Mouse (Mus musculus) stomach, embryonic 16.5 days (tissue): ENCODE measurements around the gene Ptprcap. TPM values are rescaled to one million over a fixed set of nuclear protein-coding genes. Genes with fewer than 3 reads are reported as not detected.

ENCODE experiments used
- ATAC-seq: fragments of 200-750 bp; cut with Nextera tagmentation; 2 replicates; pipeline ENCODE4 v1.8.0; 2017; ENCODE audit warnings: moderate number of reproducible peaks, moderate TSS enrichment; ENCODE audit not compliant: insufficient read depth, low FRiP score
- H3K27ac ChIP-seq: fragments of 300-500 bp; sonication (generic); 2 replicates; pipeline ENCODE4 v1.5.1; 2014; ENCODE audit warnings: low read length
- H3K27me3 ChIP-seq: fragments of 300-500 bp; sonication (generic); 2 replicates; pipeline ENCODE4 v1.6.1; 2014; ENCODE audit warnings: low read length, control low read depth, mixed read lengths; ENCODE audit not compliant: control insufficient read depth, insufficient read depth
- H3K36me3 ChIP-seq: fragments of 300-500 bp; sonication (generic); 2 replicates; pipeline ENCODE4 v1.6.1; 2014; ENCODE audit warnings: low read length; ENCODE audit not compliant: control insufficient read depth, insufficient read depth
- H3K4me1 ChIP-seq: fragments of 300-500 bp; sonication (generic); 2 replicates; pipeline ENCODE4 v1.6.1; 2014; ENCODE audit warnings: low read length, control low read depth, mixed read lengths; ENCODE audit not compliant: control insufficient read depth, insufficient read depth
- H3K4me2 ChIP-seq: fragments of 300-500 bp; sonication (generic); 2 replicates; pipeline ENCODE4 v1.6.1; 2014; ENCODE audit warnings: low read depth, low read length, mixed read lengths
- H3K4me3 ChIP-seq: fragments of 300-500 bp; sonication (generic); replicated peaks from 2 replicates; pipeline ENCODE4 v1.5.1; 2014; ENCODE audit warnings: mild to moderate bottlenecking, low read length
- H3K9ac ChIP-seq: fragments of 300-500 bp; sonication (generic); 2 replicates; pipeline ENCODE4 v1.6.1; 2014; ENCODE audit warnings: low read length
- H3K9me3 ChIP-seq: fragments of 300-500 bp; sonication (generic); replicated peaks from 2 replicates; pipeline ENCODE4 v1.6.1; 2016; ENCODE audit warnings: low read length, control low read depth; ENCODE audit not compliant: control insufficient read depth
- WGBS: fragments of 180-500 bp; shearing (Covaris S2); extraction: QIAGEN DNeasy Blood & Tissue Kit; methylation state at CpG from one replicate; pipeline ENCODE4 v1.1.7; 2014; 5-methylcytosine and 5-hydroxymethylcytosine counted together
- polyA plus RNA-seq: library from polyadenylated mRNA; unstranded; fragments of >200 nt; fragmentation: Nextera tagmentation; extraction: Ambion mirVana; gene quantifications from 2 replicates; pipeline ENCODE4 v1.2.1, GENCODE M21; 2015

Ptprcap gene
- polyA plus RNA-seq, 1 experiment from 2014 or later: 6.2 TPM

DNA sequence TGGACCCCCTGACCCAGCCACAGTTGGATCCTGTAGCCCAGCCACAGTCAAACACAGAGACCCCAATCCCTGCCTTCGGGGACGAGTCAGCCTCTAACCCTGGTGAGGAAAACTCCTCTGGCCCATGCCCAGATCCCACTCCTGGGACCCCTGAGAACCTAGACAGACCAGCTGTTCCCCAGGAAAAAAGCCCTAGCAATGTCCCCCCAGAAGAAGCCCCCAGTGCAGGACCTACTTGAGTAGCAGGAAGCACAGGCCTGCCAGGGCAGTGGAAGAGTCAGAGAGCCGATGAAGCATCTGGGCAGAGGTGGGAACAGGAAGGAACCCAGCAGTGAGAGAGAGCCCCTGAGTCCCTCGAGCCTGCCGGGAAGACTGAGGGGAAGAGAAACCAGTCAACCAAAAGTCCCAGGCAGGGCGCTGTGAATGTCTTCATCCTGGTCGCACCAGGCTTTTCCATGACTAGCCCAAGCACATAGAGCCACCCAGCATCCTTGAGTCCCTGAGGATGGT, 9.6 kb upstream of the Ptprcap start, which contains the start of gene Cabp4:
TSS of gene Cabp4 (minus strand) at position 275 of the 510 bp plus-strand sequence.
- 73% methylated on average over 7 of the region's 7 CpGs for WGBS
- Histone ChIP-seq H3K9ac (no peak within 1 kb of the TSS), H3K27me3 (no peaks in the 10 kb centered on the region)

GRCm38 (mm10) chr19:4144550-4145498, 8.6 kb upstream of the Ptprcap start:
- ATAC-seq: no peak
- H3K9me3 ChIP-seq: no peaks in the 10 kb centered on the region
- peaks cover 15% of the 10 kb centered on the region for H3K4me1 ChIP-seq
- no peaks in the 10 kb centered on the region for H3K27me3 ChIP-seq
- no peaks in the 10 kb centered on the region for H3K36me3 ChIP-seq
- no peak overlapping the region for H3K9ac ChIP-seq
- 0 out of 2 replicates have a peak overlapping the region, but pooled peaks have one; percentile 12 for H3K27ac ChIP-seq
- WGBS: 77% methylated on average over 16 of the region's 16 CpGs
- H3K4me2 ChIP-seq: no peak overlapping the region
- H3K4me3 ChIP-seq: no peak overlapping the region

More for the DNA sequence above, 9.6 kb upstream of the Ptprcap start, which contains the start of gene Cabp4:
- no peak for ATAC-seq
- H3K9me3 ChIP-seq: no peaks in the 10 kb centered on the region
- H3K36me3 ChIP-seq: no peaks in the 10 kb centered on the region
- H3K4me3 ChIP-seq: no peak within 1 kb of the TSS
- no peak within 1 kb of the TSS for H3K4me2 ChIP-seq
- H3K4me1 ChIP-seq: peaks cover 7% of the 10 kb centered on the region; the same call in 1 of the 2 replicates
- H3K27ac ChIP-seq: 0 out of 2 replicates have a peak within 1 kb of the TSS, but pooled peaks have one; percentile 12

- Histone ChIP-seq H3K27ac (no peak overlapping the region), H3K9me3 (no peaks in the 10 kb centered on the region), H3K4me3 (no peak overlapping the region), H3K36me3 (peaks cover 4% of the 10 kb centered on the region; the same call in 1 of the 2 replicates), H3K4me2 (no peak overlapping the region), H3K9ac (no peak overlapping the region), H3K27me3 (no peaks in the 10 kb centered on the region), H3K4me1 (peaks cover 15% of the 10 kb centered on the region)
- ATAC-seq: no peak
- 90% methylated on average over 5 of the region's 5 CpGs for WGBS
Measured at GRCm38 (mm10) chr19:4145936-4146335, 7.5 kb upstream of the Ptprcap start.

- no peaks in the 10 kb centered on the region for H3K27me3 ChIP-seq
- no peak overlapping the region for H3K4me3 ChIP-seq
- WGBS: 66% methylated on average over 12 of the region's 12 CpGs
- H3K9ac ChIP-seq: no peak overlapping the region
- H3K36me3 ChIP-seq: peaks cover 9% of the 10 kb centered on the region
- no peak overlapping the region for H3K27ac ChIP-seq
- H3K9me3 ChIP-seq: no peaks in the 10 kb centered on the region
- peaks cover 15% of the 10 kb centered on the region for H3K4me1 ChIP-seq
- no peak for ATAC-seq
- H3K4me2 ChIP-seq: no peak overlapping the region
Measured at GRCm38 (mm10) chr19:4146366-4147021, 6.9 kb upstream of the Ptprcap start.

DNA sequence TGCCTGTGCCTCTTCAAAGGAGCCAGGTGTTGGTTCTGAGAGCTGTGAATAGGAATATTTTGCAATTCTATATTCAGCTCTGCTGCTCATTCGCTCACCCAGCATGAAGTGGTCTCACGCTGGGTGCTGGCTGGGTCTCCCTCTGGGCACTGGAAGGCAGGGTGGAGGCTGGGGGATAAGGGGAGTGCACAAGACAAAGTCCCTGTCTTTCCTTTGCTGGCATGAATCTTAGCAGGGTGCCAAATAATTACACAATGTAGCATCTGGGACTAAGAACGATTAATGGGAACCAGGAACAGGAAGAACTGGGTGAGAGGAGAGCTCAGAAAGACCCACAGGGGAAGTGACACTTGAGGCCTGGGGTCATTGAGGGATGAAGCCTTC, 6.4 kb upstream of the Ptprcap start:
- H3K4me1 ChIP-seq: peaks cover 15% of the 10 kb centered on the region
- H3K36me3 ChIP-seq: peaks cover 9% of the 10 kb centered on the region
- H3K9me3 ChIP-seq: no peaks in the 10 kb centered on the region
- no peak overlapping the region for H3K9ac ChIP-seq
- H3K27ac ChIP-seq: no peak overlapping the region
- 63% methylated on average over 3 of the region's 3 CpGs for WGBS
- H3K4me3 ChIP-seq: no peak overlapping the region
- no peak overlapping the region for H3K4me2 ChIP-seq
- H3K27me3 ChIP-seq: no peaks in the 10 kb centered on the region
- ATAC-seq: no peak

DNA sequence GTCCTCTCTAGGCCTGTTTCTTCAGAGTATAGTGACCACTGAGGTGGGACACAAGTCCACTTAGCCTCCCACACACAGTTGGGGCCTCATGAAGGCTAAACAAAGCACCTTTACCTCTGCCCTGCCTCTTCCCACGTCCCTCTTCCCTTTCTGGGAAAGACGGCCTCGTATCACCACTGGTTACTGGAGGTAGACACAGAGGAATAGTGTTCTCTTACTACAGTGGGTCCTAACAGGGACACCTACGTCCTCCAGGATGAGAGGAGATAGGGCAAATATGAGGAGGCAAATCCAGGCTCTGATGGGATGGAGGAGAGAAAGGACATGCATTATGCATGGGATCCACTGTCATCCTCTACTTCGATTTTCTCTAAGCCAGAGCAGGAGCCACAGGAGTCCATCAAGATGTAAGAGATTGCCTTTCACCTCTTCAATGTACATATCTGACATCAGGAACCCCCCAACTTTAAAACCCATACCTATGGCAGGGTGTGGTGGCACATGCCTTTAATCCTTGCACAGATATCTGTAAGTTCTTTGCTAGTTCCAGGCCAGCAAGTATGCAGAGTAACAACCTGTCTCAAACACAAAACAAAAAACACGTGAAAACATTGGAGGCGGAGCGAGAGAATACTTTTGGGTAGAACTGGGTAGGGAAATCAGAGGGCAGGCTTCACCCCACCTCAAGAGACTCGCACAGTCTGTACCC, 5.5 kb upstream of the Ptprcap start:
- Histone ChIP-seq H3K4me2 (peak overlapping the region; percentile 86), H3K4me3 (peak overlapping the region; percentile 87), H3K27me3 (no peaks in the 10 kb centered on the region), H3K4me1 (peaks cover 15% of the 10 kb centered on the region), H3K9ac (peak overlapping the region; percentile 61), H3K36me3 (peaks cover 9% of the 10 kb centered on the region), H3K9me3 (no peaks in the 10 kb centered on the region), H3K27ac (0 out of 2 replicates have a peak overlapping the region, but pooled peaks have one; percentile 36)
- 37% methylated on average over 9 of the region's 9 CpGs for WGBS
- ATAC-seq: no peak; the same call in 1 of the 2 replicates

DNA sequence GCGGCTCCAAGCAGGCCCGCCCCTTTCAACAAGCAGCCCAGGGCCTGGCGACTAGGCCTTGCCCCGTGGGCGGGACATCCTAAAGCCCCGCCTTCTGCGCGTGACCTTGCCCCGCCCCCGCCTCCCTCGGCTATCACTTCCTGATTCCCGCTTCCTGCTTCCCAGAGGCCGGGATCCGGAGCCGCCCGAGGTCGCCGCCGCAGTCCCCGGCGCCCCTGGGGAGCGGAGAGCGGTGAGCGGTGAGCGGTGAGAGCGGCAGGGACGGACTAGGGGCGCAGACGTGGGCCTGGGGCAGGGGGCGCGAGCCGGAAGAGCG, 5.0 kb upstream of the Ptprcap start, which contains the start of gene Coro1b:
TSS of gene Coro1b (plus strand) at position 129 of the 316 bp plus-strand sequence.
- peak within 1 kb of the TSS; percentile 87 for H3K4me3 ChIP-seq
- peak; percentile 96 for ATAC-seq
- under 1% methylated on average over 33 of the region's 33 CpGs for WGBS
- peaks cover 15% of the 10 kb centered on the region for H3K4me1 ChIP-seq
- H3K9ac ChIP-seq: peak within 1 kb of the TSS; percentile 96
- H3K27me3 ChIP-seq: no peaks in the 10 kb centered on the region
- H3K27ac ChIP-seq: peak within 1 kb of the TSS; percentile 76
- H3K4me2 ChIP-seq: peak within 1 kb of the TSS; percentile 86
- H3K9me3 ChIP-seq: no peaks in the 10 kb centered on the region
- H3K36me3 ChIP-seq: peaks cover 9% of the 10 kb centered on the region

DNA sequence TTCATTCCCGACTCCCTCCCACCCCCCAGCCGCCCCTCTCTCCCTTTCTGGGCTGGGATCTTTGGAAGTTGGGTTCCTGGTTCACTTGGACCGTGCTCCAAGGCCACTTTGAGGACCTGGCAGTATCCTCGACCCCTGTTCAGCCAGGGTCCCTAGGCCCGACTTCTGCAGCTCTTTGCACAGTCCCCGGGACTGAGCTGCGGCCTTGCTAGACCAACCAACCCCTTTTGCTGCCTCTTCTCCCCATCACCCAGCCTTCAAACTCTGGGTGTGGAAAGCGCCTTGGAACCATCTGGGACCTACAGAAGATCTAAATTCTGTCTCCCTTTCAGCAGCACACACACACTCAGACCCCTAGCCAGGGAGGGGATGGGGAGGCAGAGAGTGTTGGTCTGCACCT, 4.6 kb upstream of the Ptprcap start:
- H3K4me1 ChIP-seq: peaks cover 15% of the 10 kb centered on the region
- 2% methylated on average over 8 of the region's 8 CpGs for WGBS
- H3K27ac ChIP-seq: peak overlapping the region; percentile 76
- H3K36me3 ChIP-seq: peaks cover 9% of the 10 kb centered on the region
- ATAC-seq: no peak; the same call in 1 of the 2 replicates
- H3K27me3 ChIP-seq: no peaks in the 10 kb centered on the region
- peak overlapping the region; percentile 96 for H3K9ac ChIP-seq
- H3K4me2 ChIP-seq: peak overlapping the region; percentile 86
- no peaks in the 10 kb centered on the region for H3K9me3 ChIP-seq
- H3K4me3 ChIP-seq: peak overlapping the region; percentile 87
